9 mouse cellular contexts compared by ENCODE assay signal in the genomic region with DNA sequence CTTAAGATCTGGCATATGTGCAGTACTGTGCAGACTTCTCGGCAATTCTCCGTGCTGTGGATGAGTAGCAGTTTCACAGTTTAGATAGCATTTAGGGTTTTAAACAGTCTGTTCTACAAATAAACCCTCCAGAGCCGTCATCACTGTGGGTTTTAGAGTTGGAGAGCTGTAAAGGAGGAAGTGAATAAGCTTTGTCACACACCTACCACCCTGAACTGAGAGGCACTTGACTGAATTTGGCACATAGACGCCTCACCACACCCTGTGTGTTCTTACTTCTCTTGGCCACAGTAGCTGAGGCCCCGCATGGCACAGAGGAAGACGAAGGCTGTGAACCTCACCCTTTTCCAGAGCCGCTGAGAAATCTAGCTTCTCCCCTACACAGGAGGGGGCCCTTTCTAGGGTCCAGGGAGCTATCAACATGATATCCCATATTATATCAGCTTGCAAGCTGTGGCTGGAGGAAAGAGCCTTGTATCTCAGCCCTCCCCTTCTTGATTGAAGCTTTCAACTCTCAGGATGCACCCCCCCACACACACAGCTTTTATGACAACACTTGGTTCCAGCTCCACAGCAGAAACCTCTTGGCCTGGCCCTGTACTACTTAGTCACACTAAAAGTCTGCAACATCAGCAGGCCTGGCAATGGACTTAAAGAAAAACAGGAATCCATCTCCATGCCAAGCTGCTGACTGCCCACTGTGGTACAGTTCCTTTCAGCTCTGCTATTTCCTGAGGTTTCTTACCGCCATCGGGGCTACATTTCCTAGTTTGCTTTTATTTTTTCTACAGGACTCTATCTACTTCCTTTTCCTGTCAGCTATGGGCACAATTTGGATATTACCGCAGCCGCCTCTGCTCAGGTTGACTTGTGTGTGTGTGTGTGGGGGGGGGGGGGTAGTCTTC. TPM values are rescaled to one million over a fixed set of nuclear protein-coding genes. Genes with fewer than 3 reads are reported as not detected.
DNase-seq lines count a peak whose midpoint lies in the region; ATAC-seq and TF ChIP-seq lines count a peak whose summit lies in the region.
"Had no signal": no experiment of that assay in that cellular context is flagged by ENCODE, and none has a peak within 500 bp of the region (broad histone marks: within the 10 kb centered on the region; RNA-seq: fewer than 3 reads in every experiment).

No protein-coding gene starts in this region.

- no peak for ATAC-seq in kidney, postnatal 0 days (replicated peaks; ENCODE audit: low FRiP score, low read depth)

- H3K9me3 ChIP-seq in kidney, postnatal 0 days (replicated peaks; ENCODE audit: low read length) = no peaks in the 10 kb centered on the region
- H3K9me3 ChIP-seq: neural tube, embryonic 13.5 days had no signal

- 78% methylated on average over 11 of the region's 11 CpGs for WGBS in kidney, postnatal 0 days

- DNase-seq in kidney, postnatal 0 days (ENCODE audit: low spot score) = peak; percentile 26
- DNase-seq in kidney, postnatal 25 days = no peak
- DNase-seq in brain, adult 2 months (ENCODE audit: low read depth, low spot score) = peak; percentile 87
- DNase-seq in heart, postnatal 36 days = peak; percentile 33 to 39
- DNase-seq in lung, postnatal 10 days = peak; percentile 42
- peak; percentile 58 to 76 for DNase-seq in spleen, postnatal 4 days (ENCODE audit: low spot score in 2 of 2)
- DNase-seq in embryo, embryonic 11 days = no peak
- no peak for DNase-seq in urinary bladder, postnatal 10 days (ENCODE audit: low spot score)

- H3K27ac ChIP-seq in kidney, postnatal 0 days = no peak overlapping the region
- H3K27ac ChIP-seq: neural tube, embryonic 13.5 days had no signal

- no peak overlapping the region for H3K4me2 ChIP-seq in kidney, postnatal 0 days (ENCODE audit: low read length)
- H3K4me2 ChIP-seq: neural tube, embryonic 13.5 days had no signal

- no peaks in the 10 kb centered on the region for H3K27me3 ChIP-seq in kidney, postnatal 0 days (ENCODE audit: insufficient read depth, low read length)
- H3K27me3 ChIP-seq: neural tube, embryonic 13.5 days had no signal

- intact Hi-C loops in heart, postnatal 36 days (cut with DNase I) = loop anchor here (2.0 kb wide), 1 partner anchor 22 kb away; no protein-coding TSS in a partner anchor

- no peak for TF ChIP-seq CTCF in kidney, postnatal 0 days (IDR thresholded peaks at IDR 0.05; ENCODE audit: low read depth)

- no peak overlapping the region for H3K9ac ChIP-seq in kidney, postnatal 0 days (ENCODE audit: low read depth, low read length)
- H3K9ac ChIP-seq: neural tube, embryonic 13.5 days had no signal

- H3K36me3 ChIP-seq in kidney, postnatal 0 days (ENCODE audit: insufficient read depth, low read length) = no peaks in the 10 kb centered on the region
- H3K36me3 ChIP-seq: neural tube, embryonic 13.5 days had no signal

- H3K4me3 ChIP-seq in kidney, postnatal 0 days (replicated peaks; ENCODE audit: low read depth, low read length) = no peak overlapping the region
- H3K4me3 ChIP-seq: neural tube, embryonic 13.5 days had no signal

- no peaks in the 10 kb centered on the region for H3K4me1 ChIP-seq in kidney, postnatal 0 days (replicated peaks; ENCODE audit: insufficient read depth, low read length)
- H3K4me1 ChIP-seq: neural tube, embryonic 13.5 days had no signal

RNA-seq across cellular contexts. Expression of a gene that starts 35.9 kb away (rescaled TPM):
- polyA plus RNA-seq in kidney, postnatal 0 days (2015; fragmentation: Nextera tagmentation; extraction: Ambion mirVana) = 8.7 and 10.3 TPM in 2 replicates
- 10 to 100 TPM; 40.7 to 42.2 TPM for total RNA-seq in heart, postnatal 36 days (2021)

Comparison
In these comparisons a context has a peak if more than half of its experiments do, and no peak if none do; other contexts are left out.
1. DNase-seq: peak in kidney, postnatal 0 days (single experiment), brain, adult 2 months (single experiment), heart, postnatal 36 days (2 of 2), lung, postnatal 10 days (single experiment) and spleen, postnatal 4 days (2 of 2); none in kidney, postnatal 25 days (0 of 2), embryo, embryonic 11 days (single experiment) and urinary bladder, postnatal 10 days (single experiment).